Mouse (Mus musculus) small intestine, adult 2 months (tissue): ENCODE results near the gene Sys1.

Experiments used
- CTCF ChIP-seq: fragments of 200-500 bp; IDR thresholded peaks from 2 replicates; pipeline ENCODE4 v1.5.1; 2012; ENCODE audit warnings: low read depth, mild to moderate bottlenecking, control low read depth, inconsistent platforms, low read length, moderate library complexity, mixed read lengths; ENCODE audit not compliant: insufficient replicate concordance, insufficient read length; ENCODE audit errors: extremely low read depth
- POLR2A ChIP-seq: fragments of 200-500 bp; IDR thresholded peaks from 2 replicates; pipeline ENCODE4 v1.6.1; 2012; ENCODE audit warnings: low read depth, mild to moderate bottlenecking, control low read depth, inconsistent platforms, low read length, moderate library complexity

DNA sequence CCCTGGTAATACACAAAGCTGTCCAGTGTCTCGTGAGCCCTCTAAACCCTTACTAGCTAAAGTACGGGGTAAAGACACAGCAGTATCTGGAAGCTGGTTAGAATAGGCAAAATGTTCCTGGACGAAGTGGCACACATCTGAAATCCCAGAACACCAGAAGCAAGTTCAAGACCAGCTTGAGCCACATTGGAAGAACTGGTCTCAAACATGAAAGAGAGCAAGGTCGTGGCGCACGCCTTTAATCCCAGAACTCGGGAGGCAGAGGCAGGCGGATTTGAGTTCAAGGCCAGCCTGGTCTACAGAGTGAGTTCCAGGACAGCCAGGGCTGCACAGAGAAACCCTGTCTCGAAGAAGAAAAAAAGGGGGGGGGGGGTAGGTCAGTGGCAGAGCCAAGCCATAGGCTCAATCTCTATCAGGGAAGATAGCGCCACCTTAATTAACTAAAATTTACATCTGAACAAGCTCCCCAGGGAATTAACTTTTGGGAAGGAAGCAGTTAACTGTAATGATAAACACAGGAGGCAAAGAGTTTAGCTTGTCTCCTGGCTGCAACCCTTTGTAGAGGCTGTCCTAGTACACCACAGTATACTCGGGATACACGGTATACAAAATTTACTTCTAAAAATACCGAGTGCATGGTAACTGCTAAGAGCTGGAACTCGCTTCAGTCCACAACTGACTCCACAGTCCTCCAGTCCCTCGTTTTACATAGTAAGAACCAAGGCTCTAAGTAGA, 26.7 kb upstream of the Sys1 start:
- no peak for TF ChIP-seq CTCF
- TF ChIP-seq POLR2A, result no peak
